Mouse (Mus musculus) MEL (cell line): ENCODE results near the gene Ttll8.

ENCODE experiments used
- CTCF ChIP-seq, 3 experiments: IDR thresholded peaks in 2 of 3; conservative IDR thresholded peaks in 1 of 3; 2 replicates each; pipeline ENCODE4 v1.5.1; 2011 to 2012; ENCODE audit warnings: low read length in 3 of 3, low read depth in 2 of 3, mild to moderate bottlenecking in 2 of 3, improper control_type of control experiment in 1 of 3, inconsistent platforms in 1 of 3, mixed read lengths in 1 of 3, moderate library complexity in 1 of 3; ENCODE audit not compliant: control insufficient read depth in 1 of 3, insufficient read depth in 1 of 3, poor library complexity in 1 of 3, severe bottlenecking in 1 of 3
- NELFE ChIP-seq: IDR thresholded peaks from 2 replicates; pipeline ENCODE4 v1.6.1; 2011; ENCODE audit warnings: low read depth, low read length, improper control_type of control experiment
- SMC3 ChIP-seq: IDR thresholded peaks from 2 replicates; pipeline ENCODE4 v1.6.1; 2011; ENCODE audit warnings: low read depth, low read length, improper control_type of control experiment
- ZMIZ1 ChIP-seq: IDR thresholded peaks from 2 replicates; pipeline ENCODE4 v1.6.1; 2012; ENCODE audit warnings: low read depth, mild to moderate bottlenecking, inconsistent platforms, low read length, improper control_type of control experiment, moderate library complexity

DNA sequence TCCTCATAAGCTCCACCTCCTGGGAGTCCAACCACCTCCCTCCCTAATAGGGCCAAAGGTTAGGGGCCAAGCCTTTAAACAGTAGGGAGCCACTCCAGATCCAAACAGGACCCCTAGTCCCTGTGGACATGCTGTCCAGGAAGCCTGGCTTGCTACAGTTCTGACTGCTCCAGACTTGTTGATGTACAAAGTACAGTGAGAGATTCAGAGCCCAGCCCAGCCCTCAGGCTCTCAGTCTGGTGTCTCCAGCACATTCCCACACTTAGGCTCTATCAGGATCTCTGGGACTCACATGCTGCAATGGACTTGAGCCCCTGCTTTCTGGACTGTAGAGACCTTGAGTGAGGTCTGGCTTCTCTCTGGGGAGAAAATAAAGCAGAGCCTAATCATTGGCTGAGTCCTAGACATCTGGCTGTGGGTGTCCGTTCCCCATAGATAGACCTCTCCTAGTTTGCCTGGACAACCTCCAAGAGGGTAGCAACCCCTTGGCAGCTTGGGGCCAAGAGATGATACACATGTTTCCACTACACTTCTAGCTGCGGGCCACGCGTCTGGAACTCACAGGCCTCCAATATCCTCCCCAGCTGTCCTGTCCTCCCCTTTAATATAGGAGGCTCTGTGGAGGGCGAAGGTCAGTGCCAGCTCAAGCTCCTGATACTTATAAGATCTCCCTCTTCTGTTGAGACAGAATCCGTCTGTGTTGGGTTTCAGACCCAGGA lies 86.0 kb downstream of the Ttll8 start:
- TF ChIP-seq NELFE (no peak), CTCF (IDR thresholded peaks at IDR 0.05 in 2 of 3, conservative IDR thresholded peaks at IDR 0.05 in 1 of 3; ENCODE audit: control insufficient read depth in 1 of 3, insufficient read depth in 1 of 3, low read depth in 2 of 3, low read length in 3 of 3, poor library complexity in 1 of 3, severe bottlenecking in 1 of 3) (no peak), ZMIZ1 (no peak), SMC3 (no peak)
